Mouse (Mus musculus): ENCODE results near the gene Vmn1r208. TPM values are rescaled to one million over a fixed set of nuclear protein-coding genes. Genes with fewer than 3 reads are reported as not detected.
"Not testable (repeated sequence)": the region's sequence is repeated elsewhere in the genome, so short reads cannot be mapped to it uniquely, and the experiment has no call there.

Gene Vmn1r208
- not detected in 2 replicates for polyA plus RNA-seq (2015; fragmentation: Nextera tagmentation; extraction: Ambion mirVana)

DNA sequence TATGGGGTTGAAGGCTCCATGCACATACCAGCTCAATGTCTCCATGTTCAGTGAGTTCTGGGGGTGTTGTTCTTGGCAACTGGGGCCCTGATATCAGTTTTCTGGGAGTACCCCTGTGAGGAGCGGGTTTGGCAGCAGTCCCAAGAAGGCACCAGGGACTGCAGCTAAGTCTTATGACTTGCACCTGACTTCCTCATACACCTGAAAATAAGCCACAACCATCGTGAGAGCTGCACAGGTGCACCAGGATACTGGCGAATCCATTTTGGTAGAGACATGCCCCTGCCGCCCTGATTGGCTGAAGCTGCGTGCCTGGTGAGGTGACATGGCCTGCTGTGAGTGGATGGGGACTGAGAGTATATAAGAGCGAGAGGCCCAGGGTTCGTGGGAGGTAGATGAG is at the start of gene Vmn1r208:
Vmn1r208 (minus strand) TSS at position 101 of the 400 bp plus-strand sequence.
- not testable (repeated sequence) for H3K27me3 ChIP-seq; H3K27ac ChIP-seq; H3K4me3 ChIP-seq; ATAC-seq (replicated peaks; ENCODE audit: insufficient number of reproducible peaks, insufficient read depth, low FRiP score, low read depth); H3K4me1 ChIP-seq (replicated peaks); H3K9me3 ChIP-seq (replicated peaks); H3K4me2 ChIP-seq; H3K9ac ChIP-seq; H3K36me3 ChIP-seq
- WGBS, result no CpG with 5 or more reads among the region's 7 CpGs

GRCm38 (mm10) chr13:22821601-22822000 is 44.4 kb upstream of the Vmn1r208 start:
- H3K9me3 ChIP-seq (replicated peaks); ATAC-seq (replicated peaks; ENCODE audit: insufficient number of reproducible peaks, insufficient read depth, low FRiP score, low read depth); H3K4me3 ChIP-seq; H3K27me3 ChIP-seq; H3K4me1 ChIP-seq (replicated peaks); H3K9ac ChIP-seq; H3K36me3 ChIP-seq; H3K4me2 ChIP-seq; H3K27ac ChIP-seq: not testable (repeated sequence)
- WGBS, result 67% methylated on average over 1 of the region's 1 CpGs

- not testable (repeated sequence) for H3K9ac ChIP-seq; H3K9me3 ChIP-seq (replicated peaks); H3K27ac ChIP-seq; H3K36me3 ChIP-seq; H3K4me3 ChIP-seq; ATAC-seq (replicated peaks; ENCODE audit: insufficient number of reproducible peaks, insufficient read depth, low FRiP score, low read depth); H3K4me2 ChIP-seq; H3K27me3 ChIP-seq; H3K4me1 ChIP-seq (replicated peaks)
Measured at GRCm38 (mm10) chr13:22809582-22809981, 32.4 kb upstream of the Vmn1r208 start, which contains the start of gene Vmn1r209. Gene Vmn1r209 (minus strand): TSS chr13:22809682.

GRCm38 (mm10) chr13:22788096-22788495 is 10.9 kb upstream of the Vmn1r208 start:
- ATAC-seq (replicated peaks; ENCODE audit: insufficient number of reproducible peaks, insufficient read depth, low FRiP score, low read depth); H3K9me3 ChIP-seq (replicated peaks); H3K27ac ChIP-seq; H3K4me2 ChIP-seq; H3K4me1 ChIP-seq (replicated peaks); H3K4me3 ChIP-seq; H3K27me3 ChIP-seq; H3K36me3 ChIP-seq; H3K9ac ChIP-seq: not testable (repeated sequence)
- 76% methylated on average over 3 of the region's 3 CpGs for WGBS

DNA sequence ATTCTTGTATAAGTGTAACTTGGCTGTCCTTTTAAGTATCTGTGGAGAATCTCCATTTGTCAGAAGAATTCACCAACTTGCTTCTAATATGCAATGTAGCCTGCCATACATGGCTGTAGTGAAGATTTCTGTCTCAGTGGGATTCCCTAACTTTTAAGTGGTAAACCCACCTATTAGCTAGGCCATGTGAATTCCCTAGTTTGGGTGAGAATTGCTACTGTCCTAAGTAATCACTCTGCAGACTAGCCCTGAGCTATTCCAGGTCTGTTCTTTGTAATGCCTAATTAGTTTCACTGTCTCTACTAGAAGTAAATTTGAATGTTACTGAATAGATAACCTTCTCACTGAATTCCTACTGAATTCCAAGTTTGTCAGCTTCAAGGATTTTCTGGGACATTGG is 7.0 kb upstream of the Vmn1r208 start:
- H3K4me3 ChIP-seq; ATAC-seq (replicated peaks; ENCODE audit: insufficient number of reproducible peaks, insufficient read depth, low FRiP score, low read depth); H3K4me1 ChIP-seq (replicated peaks); H3K27me3 ChIP-seq; H3K4me2 ChIP-seq; H3K9ac ChIP-seq; H3K9me3 ChIP-seq (replicated peaks); H3K36me3 ChIP-seq; H3K27ac ChIP-seq: not testable (repeated sequence)

GRCm38 (mm10) chr13:22771592-22771991 is 5.6 kb downstream of the Vmn1r208 start:
- H3K9ac ChIP-seq; H3K27ac ChIP-seq; H3K4me1 ChIP-seq (replicated peaks); H3K27me3 ChIP-seq; H3K9me3 ChIP-seq (replicated peaks); H3K36me3 ChIP-seq; ATAC-seq (replicated peaks; ENCODE audit: insufficient number of reproducible peaks, insufficient read depth, low FRiP score, low read depth); H3K4me2 ChIP-seq; H3K4me3 ChIP-seq: not testable (repeated sequence)
- 64% methylated on average over 1 of the region's 2 CpGs for WGBS

DNA sequence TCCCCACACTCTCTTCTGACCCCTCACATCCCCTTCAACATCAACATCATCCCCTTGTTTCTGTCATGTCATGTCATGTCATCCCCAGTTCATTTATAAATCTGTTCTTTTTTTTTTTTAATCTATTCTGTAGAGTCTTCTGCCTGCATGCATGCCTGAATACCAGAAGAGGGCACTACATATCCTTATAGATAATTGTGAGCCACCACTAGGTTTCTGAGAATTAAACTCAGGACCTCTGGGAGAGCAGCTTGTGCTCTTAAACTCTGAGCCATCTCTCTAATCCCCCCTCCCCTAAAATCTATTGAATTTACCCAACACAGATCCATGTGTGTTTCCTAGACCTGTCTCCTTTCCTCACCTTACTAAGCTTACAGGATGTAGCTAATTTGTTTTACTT is 29.7 kb downstream of the Vmn1r208 start:
- H3K9me3 ChIP-seq (replicated peaks), result no peaks in the 10 kb centered on the region
- H3K4me3 ChIP-seq, result no peak overlapping the region
- no peaks in the 10 kb centered on the region for H3K36me3 ChIP-seq
- ATAC-seq (replicated peaks; ENCODE audit: insufficient number of reproducible peaks, insufficient read depth, low FRiP score, low read depth), result no peak
- H3K9ac ChIP-seq, result no peak overlapping the region
- no peaks in the 10 kb centered on the region for H3K27me3 ChIP-seq
- no peaks in the 10 kb centered on the region for H3K4me1 ChIP-seq (replicated peaks)
- H3K4me2 ChIP-seq, result no peak overlapping the region
- no peak overlapping the region for H3K27ac ChIP-seq

GRCm38 (mm10) chr13:22729529-22729928 is 47.7 kb downstream of the Vmn1r208 start, which contains the start of gene Vmn1r207-ps:
Gene Vmn1r207-ps (minus strand): TSS chr13:22729629.
- H3K4me2 ChIP-seq, H3K27ac ChIP-seq, H3K9ac ChIP-seq: not testable (repeated sequence)

More at GRCm38 (mm10) chr13:22729529-22729928, 47.7 kb downstream of the Vmn1r208 start, which contains the start of gene Vmn1r207-ps:
- not testable (repeated sequence) for ATAC-seq (replicated peaks; ENCODE audit: insufficient number of reproducible peaks, insufficient read depth, low FRiP score, low read depth); H3K4me3 ChIP-seq; H3K4me1 ChIP-seq (replicated peaks); H3K9me3 ChIP-seq (replicated peaks); H3K27me3 ChIP-seq; H3K36me3 ChIP-seq

Other genes starting within 250 kb of the Vmn1r208 start
- gene Vmn1r204, start 224.2 kb downstream of the Vmn1r208 start, polyA plus RNA-seq (2015; fragmentation: Nextera tagmentation; extraction: Ambion mirVana), result not detected in 2 replicates
- not detected in 2 replicates for gene Vmn1r205, start 184.4 kb downstream of the Vmn1r208 start, polyA plus RNA-seq (2015; fragmentation: Nextera tagmentation; extraction: Ambion mirVana)
- gene Vmn1r206, start 153.1 kb downstream of the Vmn1r208 start, polyA plus RNA-seq (2015; fragmentation: Nextera tagmentation; extraction: Ambion mirVana), result not detected in 2 replicates
- gene Vmn1r207-ps, start 47.8 kb downstream of the Vmn1r208 start, polyA plus RNA-seq (2015; fragmentation: Nextera tagmentation; extraction: Ambion mirVana), result not detected in 2 replicates
- gene Vmn1r209, start 32.3 kb upstream of the Vmn1r208 start, polyA plus RNA-seq (2015; fragmentation: Nextera tagmentation; extraction: Ambion mirVana), result not detected in 2 replicates
- gene Vmn1r210, start 53.9 kb upstream of the Vmn1r208 start, polyA plus RNA-seq (2015; fragmentation: Nextera tagmentation; extraction: Ambion mirVana), result not detected in 2 replicates
- gene Vmn1r211, start 80.2 kb upstream of the Vmn1r208 start, polyA plus RNA-seq (2015; fragmentation: Nextera tagmentation; extraction: Ambion mirVana), result not detected in 2 replicates
- not detected in 2 replicates for gene Vmn1r212, start 106.8 kb upstream of the Vmn1r208 start, polyA plus RNA-seq (2015; fragmentation: Nextera tagmentation; extraction: Ambion mirVana)
- not detected in 2 replicates for gene Vmn1r213, start 230.3 kb upstream of the Vmn1r208 start, polyA plus RNA-seq (2015; fragmentation: Nextera tagmentation; extraction: Ambion mirVana)